Mouse (Mus musculus): ENCODE measurements at regions not wholly inside any gene's neighbourhood (a gene's known extent, or its start where the extent isn't known, plus 50 kb on each side); places are given as distances from the start of the nearest gene placed in this dataset.
"Not testable (repeated sequence)": the region's sequence is repeated elsewhere in the genome, so short reads cannot be mapped to it uniquely, and the experiment has no call there.

- DNase-seq (ENCODE audit: low spot score): peak; percentile 58
- H3K4me1 ChIP-seq (replicated peaks; ENCODE audit: control insufficient read depth, insufficient read depth, low read length): peaks cover 4% of the 10 kb centered on the region; the same call in 1 of the 2 replicates
Observed at GRCm38 (mm10) chr11:23079936-23080794, 72.8 kb downstream of the Fam161a start.

GRCm38 (mm10) chr11:23081616-23082015 is 74.3 kb downstream of the Fam161a start:
- Histone ChIP-seq H3K36me3 (ENCODE audit: control insufficient read depth, insufficient read depth, low read length) (no peaks in the 10 kb centered on the region), H3K4me3 (ENCODE audit: low read depth, low read length) (no peak overlapping the region), H3K27ac (ENCODE audit: low read depth) (no peak overlapping the region), H3K4me1 (replicated peaks; ENCODE audit: control insufficient read depth, insufficient read depth, low read length) (peaks cover 4% of the 10 kb centered on the region; the same call in 1 of the 2 replicates), H3K9me3 (ENCODE audit: control insufficient read depth, low read length) (no peaks in the 10 kb centered on the region), H3K4me2 (ENCODE audit: low read length) (no peak overlapping the region), H3K9ac (ENCODE audit: low read length) (no peak overlapping the region), H3K27me3 (replicated peaks; ENCODE audit: control insufficient read depth, insufficient read depth, low read length) (no peaks in the 10 kb centered on the region)
- DNase-seq (ENCODE audit: low spot score): no peak
- ATAC-seq (replicated peaks; ENCODE audit: low FRiP score, low TSS enrichment, low read depth): no peak
- 48% methylated on average over 4 of the region's 4 CpGs for whole genome bisulfite sequencing

More at GRCm38 (mm10) chr11:23079936-23080794, 72.8 kb downstream of the Fam161a start:
- no peaks in the 10 kb centered on the region for H3K9me3 ChIP-seq (ENCODE audit: control insufficient read depth, low read length)
- no peaks in the 10 kb centered on the region for H3K36me3 ChIP-seq (ENCODE audit: control insufficient read depth, insufficient read depth, low read length)
- no peaks in the 10 kb centered on the region for H3K27me3 ChIP-seq (replicated peaks; ENCODE audit: control insufficient read depth, insufficient read depth, low read length)
- ATAC-seq (replicated peaks; ENCODE audit: low FRiP score, low TSS enrichment, low read depth): no peak
- H3K27ac ChIP-seq (ENCODE audit: low read depth): peak overlapping the region; percentile 59; the same call in 1 of the 2 replicates
- H3K4me3 ChIP-seq (ENCODE audit: low read depth, low read length): no peak overlapping the region
- H3K9ac ChIP-seq (ENCODE audit: low read length): no peak overlapping the region
- no peak overlapping the region for H3K4me2 ChIP-seq (ENCODE audit: low read length)
- 71% methylated on average over 3 of the region's 3 CpGs for WGBS

GRCm38 (mm10) chr11:23083811-23084210 is 76.5 kb downstream of the Fam161a start:
- WGBS: 83% methylated on average over 2 of the region's 2 CpGs
- H3K27me3 ChIP-seq (replicated peaks; ENCODE audit: control insufficient read depth, insufficient read depth, low read length); DNase-seq (ENCODE audit: low spot score); H3K4me2 ChIP-seq (ENCODE audit: low read length); ATAC-seq (replicated peaks; ENCODE audit: low FRiP score, low TSS enrichment, low read depth); H3K9me3 ChIP-seq (ENCODE audit: control insufficient read depth, low read length); H3K27ac ChIP-seq (ENCODE audit: low read depth); H3K4me3 ChIP-seq (ENCODE audit: low read depth, low read length); H3K9ac ChIP-seq (ENCODE audit: low read length); H3K36me3 ChIP-seq (ENCODE audit: control insufficient read depth, insufficient read depth, low read length); H3K4me1 ChIP-seq (replicated peaks; ENCODE audit: control insufficient read depth, insufficient read depth, low read length): not testable (repeated sequence)

GRCm38 (mm10) chr11:23095287-23095686 is 88.0 kb downstream of the Fam161a start:
- Histone ChIP-seq H3K4me2 (ENCODE audit: low read length) (no peak overlapping the region), H3K27ac (ENCODE audit: low read depth) (no peak overlapping the region), H3K4me1 (replicated peaks; ENCODE audit: control insufficient read depth, insufficient read depth, low read length) (no peaks in the 10 kb centered on the region), H3K4me3 (ENCODE audit: low read depth, low read length) (no peak overlapping the region), H3K9me3 (ENCODE audit: control insufficient read depth, low read length) (peaks cover 2% of the 10 kb centered on the region; the same call in 1 of the 2 replicates), H3K36me3 (ENCODE audit: control insufficient read depth, insufficient read depth, low read length) (no peaks in the 10 kb centered on the region), H3K9ac (ENCODE audit: low read length) (no peak overlapping the region), H3K27me3 (replicated peaks; ENCODE audit: control insufficient read depth, insufficient read depth, low read length) (no peaks in the 10 kb centered on the region)
- DNase-seq (ENCODE audit: low spot score) (no peak), ATAC-seq (replicated peaks; ENCODE audit: low FRiP score, low TSS enrichment, low read depth) (no peak)
- 56% methylated on average over 5 of the region's 5 CpGs for WGBS

- 32% methylated on average over 1 of the region's 1 CpGs for WGBS
- not testable (repeated sequence) for ATAC-seq (replicated peaks; ENCODE audit: low FRiP score, low TSS enrichment, low read depth)
Observed at GRCm38 (mm10) chr11:23095723-23096122, 88.4 kb downstream of the Fam161a start.

GRCm38 (mm10) chr11:23096451-23097222 is 89.3 kb downstream of the Fam161a start:
- 56% methylated on average over 2 of the region's 2 CpGs for WGBS

More at GRCm38 (mm10) chr11:23095723-23096122, 88.4 kb downstream of the Fam161a start:
- H3K4me1 ChIP-seq (replicated peaks; ENCODE audit: control insufficient read depth, insufficient read depth, low read length); DNase-seq (ENCODE audit: low spot score); H3K9me3 ChIP-seq (ENCODE audit: control insufficient read depth, low read length); H3K4me2 ChIP-seq (ENCODE audit: low read length); H3K9ac ChIP-seq (ENCODE audit: low read length); H3K36me3 ChIP-seq (ENCODE audit: control insufficient read depth, insufficient read depth, low read length); H3K27me3 ChIP-seq (replicated peaks; ENCODE audit: control insufficient read depth, insufficient read depth, low read length); H3K27ac ChIP-seq (ENCODE audit: low read depth); H3K4me3 ChIP-seq (ENCODE audit: low read depth, low read length): not testable (repeated sequence)

GRCm38 (mm10) chr11:23097223-23097490 is 89.8 kb downstream of the Fam161a start:
- Histone ChIP-seq H3K27ac (ENCODE audit: low read depth) (no peak overlapping the region), H3K27me3 (replicated peaks; ENCODE audit: control insufficient read depth, insufficient read depth, low read length) (no peaks in the 10 kb centered on the region), H3K9ac (ENCODE audit: low read length) (no peak overlapping the region), H3K4me1 (replicated peaks; ENCODE audit: control insufficient read depth, insufficient read depth, low read length) (no peaks in the 10 kb centered on the region), H3K4me2 (ENCODE audit: low read length) (no peak overlapping the region), H3K9me3 (ENCODE audit: control insufficient read depth, low read length) (peaks cover 2% of the 10 kb centered on the region; the same call in 1 of the 2 replicates), H3K4me3 (ENCODE audit: low read depth, low read length) (no peak overlapping the region), H3K36me3 (ENCODE audit: control insufficient read depth, insufficient read depth, low read length) (no peaks in the 10 kb centered on the region)
- ATAC-seq (replicated peaks; ENCODE audit: low FRiP score, low TSS enrichment, low read depth): no peak
- DNase-seq (ENCODE audit: low spot score): no peak
- 83% methylated on average over 2 of the region's 2 CpGs for WGBS

More at GRCm38 (mm10) chr11:23096451-23097222, 89.3 kb downstream of the Fam161a start:
- DNase-seq (ENCODE audit: low spot score) (no peak), ATAC-seq (replicated peaks; ENCODE audit: low FRiP score, low TSS enrichment, low read depth) (no peak)
- H3K36me3 ChIP-seq (ENCODE audit: control insufficient read depth, insufficient read depth, low read length): no peaks in the 10 kb centered on the region
- no peak overlapping the region for H3K27ac ChIP-seq (ENCODE audit: low read depth)
- peaks cover 2% of the 10 kb centered on the region; the same call in 1 of the 2 replicates for H3K9me3 ChIP-seq (ENCODE audit: control insufficient read depth, low read length)
- H3K4me3 ChIP-seq (ENCODE audit: low read depth, low read length): no peak overlapping the region
- no peaks in the 10 kb centered on the region for H3K27me3 ChIP-seq (replicated peaks; ENCODE audit: control insufficient read depth, insufficient read depth, low read length)
- H3K9ac ChIP-seq (ENCODE audit: low read length): no peak overlapping the region
- H3K4me2 ChIP-seq (ENCODE audit: low read length): no peak overlapping the region
- H3K4me1 ChIP-seq (replicated peaks; ENCODE audit: control insufficient read depth, insufficient read depth, low read length): no peaks in the 10 kb centered on the region

- 0 out of 2 replicates have a peak, but pooled peaks cover 3% of the 10 kb centered on the region for H3K9me3 ChIP-seq (ENCODE audit: control insufficient read depth, low read length)
- H3K4me1 ChIP-seq (replicated peaks; ENCODE audit: control insufficient read depth, insufficient read depth, low read length): no peaks in the 10 kb centered on the region
- no peaks in the 10 kb centered on the region for H3K36me3 ChIP-seq (ENCODE audit: control insufficient read depth, insufficient read depth, low read length)
- H3K27me3 ChIP-seq (replicated peaks; ENCODE audit: control insufficient read depth, insufficient read depth, low read length): no peaks in the 10 kb centered on the region
- DNase-seq (ENCODE audit: low spot score) (no peak), ATAC-seq (replicated peaks; ENCODE audit: low FRiP score, low TSS enrichment, low read depth) (no peak)
- H3K27ac ChIP-seq (ENCODE audit: low read depth): no peak overlapping the region
- WGBS: 76% methylated on average over 9 of the region's 9 CpGs
- H3K4me3 ChIP-seq (ENCODE audit: low read depth, low read length): no peak overlapping the region
- H3K4me2 ChIP-seq (ENCODE audit: low read length): no peak overlapping the region
- H3K9ac ChIP-seq (ENCODE audit: low read length): no peak overlapping the region
Observed at GRCm38 (mm10) chr11:23114636-23115035, 107.3 kb downstream of the Fam161a start.
